Mouse (Mus musculus) adrenal gland, postnatal 10 days (tissue): ENCODE data around the gene AU018091. TPM values are rescaled to one million over a fixed set of nuclear protein-coding genes. Genes with fewer than 3 reads are reported as not detected.
"Not testable (repeated sequence)": the region's sequence is repeated elsewhere in the genome, so short reads cannot be mapped to it uniquely, and the experiment has no call there.

ENCODE experiments used
- DNase-seq: peaks from one replicate; pipeline ENCODE4 v3.0.0; 2021; ENCODE audit warnings: mixed read lengths
- microRNA-seq: library from miRNA; unstranded; fragments of <30 nt; microRNA quantifications from one replicate; pipeline ENCODE4 v1.2.0, GENCODE M21; 2021
- total RNA-seq, 2 experiments: library from RNA; stranded (reverse); gene quantifications; 2 replicates each; pipeline ENCODE4 v1.2.3; 2021

The AU018091 gene
- total RNA-seq, 2 experiments from 2014 or later, result not detected

GRCm38 (mm10) chr7:3166270-3166669 lies 2.7 kb downstream of the AU018091 start:
- DNase-seq, result no peak

GRCm38 (mm10) chr7:3164991-3165390 lies 4.0 kb downstream of the AU018091 start:
- no peak for DNase-seq

DNA sequence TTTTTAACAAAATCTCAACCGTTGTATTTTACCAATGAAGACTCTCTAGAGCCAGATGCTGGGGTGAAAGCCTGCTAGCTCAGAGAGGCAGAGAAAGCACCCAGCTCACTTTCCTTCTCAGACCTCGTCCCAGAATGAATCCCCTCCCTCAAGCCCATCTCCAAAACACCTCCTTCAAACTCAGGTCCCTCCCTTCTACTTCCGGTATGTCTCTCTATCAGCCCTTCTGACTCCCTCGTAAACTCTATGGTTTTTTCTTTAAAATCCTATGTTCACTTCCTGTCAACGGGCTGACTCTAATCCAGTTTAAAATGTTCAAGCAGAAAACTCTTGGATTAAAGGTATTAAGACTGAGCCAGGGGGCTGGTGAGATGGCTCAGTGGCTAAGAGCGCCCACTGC lies 4.6 kb downstream of the AU018091 start:
- no peak for DNase-seq

- no peak for DNase-seq
These were observed 18.6 kb downstream of the AU018091 start for GRCm38 (mm10) chr7:3150376-3150775.

- no peak for DNase-seq
These were observed 22.9 kb downstream of the AU018091 start for GRCm38 (mm10) chr7:3146072-3146471.

- no peak for DNase-seq
These were observed 25.7 kb downstream of the AU018091 start for GRCm38 (mm10) chr7:3143329-3143728.

DNA sequence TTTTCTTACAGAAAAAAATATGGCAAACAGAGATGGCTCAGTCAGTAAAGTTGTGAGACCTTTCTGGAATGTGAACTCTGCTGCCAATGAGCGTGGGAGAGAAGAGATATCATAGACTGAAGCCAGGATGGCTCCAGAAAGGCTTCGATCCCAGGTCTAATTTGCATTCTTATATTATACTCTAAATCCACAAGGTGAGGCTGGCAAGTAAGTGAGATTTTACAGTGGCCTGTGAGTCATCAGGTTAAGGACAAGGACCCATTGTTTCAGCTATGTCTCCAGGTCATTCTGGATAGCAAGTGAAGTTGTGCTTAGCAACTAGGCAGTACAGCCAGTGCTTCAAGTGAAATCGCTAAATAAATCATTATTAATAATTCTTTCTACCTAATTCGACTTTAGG lies 33.4 kb downstream of the AU018091 start:
- no peak for DNase-seq

GRCm38 (mm10) chr7:3134654-3135053 lies 34.3 kb downstream of the AU018091 start:
- DNase-seq, result peak; percentile 9

DNA sequence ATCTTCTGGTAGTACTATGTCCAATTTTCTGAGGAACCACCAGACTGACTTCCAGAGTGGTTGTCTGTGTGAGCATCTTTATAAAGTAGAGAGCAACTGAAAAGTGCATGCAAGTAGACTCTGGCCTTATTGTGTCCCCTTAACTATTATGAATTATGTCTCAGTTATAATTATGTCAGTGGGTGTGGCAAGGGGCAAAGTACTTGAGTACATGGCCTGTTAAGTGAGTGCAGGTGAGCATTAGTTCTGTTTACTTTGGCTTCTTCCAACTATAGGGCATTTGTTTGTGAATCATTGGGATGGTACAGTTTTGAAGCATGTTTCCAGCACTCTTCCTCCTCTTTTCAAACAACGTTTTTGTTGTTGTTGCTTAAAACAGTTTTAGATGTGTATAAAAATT lies 38.7 kb downstream of the AU018091 start:
- DNase-seq, result no peak

DNA sequence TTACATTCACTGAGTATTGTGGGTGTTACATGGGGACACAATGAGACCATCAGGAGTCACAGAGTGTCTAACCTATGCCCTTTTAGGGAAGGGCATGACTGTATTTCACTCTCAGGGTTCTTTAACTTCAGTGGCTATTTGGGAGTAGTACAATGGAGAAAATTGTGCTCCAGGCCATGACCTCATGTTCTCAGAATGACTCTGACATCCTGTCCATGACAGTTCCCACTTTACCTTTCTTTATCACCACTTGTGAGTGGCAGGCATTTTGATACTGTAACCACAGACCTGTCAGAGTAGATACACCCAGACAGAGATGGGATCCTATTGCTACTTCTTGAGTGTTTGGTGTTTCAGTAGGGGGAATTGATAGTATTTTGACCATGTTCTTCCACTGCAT lies 40.4 kb downstream of the AU018091 start:
- not testable (repeated sequence) for DNase-seq

GRCm38 (mm10) chr7:3111193-3111592 lies 57.8 kb downstream of the AU018091 start:
- not testable (repeated sequence) for DNase-seq

- DNase-seq, result not testable (repeated sequence)
These were observed 62.4 kb downstream of the AU018091 start for GRCm38 (mm10) chr7:3106516-3107077.

Small RNAs within 50 kb of the gene (microRNA-seq; reads per million reads assigned to microRNA genes)
- gene Mir290a (not detected), gene Mir290b (not detected), gene Mir291a (10.6 reads per million, percentile 18 among the genes with 10 or more reads in this experiment), gene Mir292 (not detected), gene Mir292b (not detected)

Other genes starting within 250 kb of the AU018091 start
- gene Nlrp12, start 80.5 kb upstream of the AU018091 start, total RNA-seq, result 1 to 10 TPM in 1 of 2 experiments, under 1 TPM in 1; 0.15 to 1.0 TPM
- 100 to 1,000 TPM; 110 to 126 TPM for gene Myadm, start 119.9 kb upstream of the AU018091 start, total RNA-seq
- 1 to 10 TPM; 1.6 to 2.6 TPM for gene Prkcg, start 120.0 kb upstream of the AU018091 start, total RNA-seq
- gene Cacng7, start 163.8 kb upstream of the AU018091 start, total RNA-seq, result 1 to 10 TPM; 8.8 to 9.4 TPM
- 1 to 10 TPM; 2.5 to 3.3 TPM for gene Cacng8, start 221.5 kb upstream of the AU018091 start, total RNA-seq